Mouse (Mus musculus) midbrain, embryonic 14.5 days (tissue): Measurements from ENCODE around the gene Cacnb2. TPM values are rescaled to one million over a fixed set of nuclear protein-coding genes. Genes with fewer than 3 reads are reported as not detected.

Experiments
- ATAC-seq: fragments of 200-750 bp; cut with Nextera tagmentation; 2 replicates; pipeline ENCODE4 v1.8.0; 2017; ENCODE audit warnings: moderate number of reproducible peaks, moderate library complexity; ENCODE audit not compliant: low FRiP score, low TSS enrichment
- DNase-seq: peaks from one replicate; pipeline ENCODE4 v3.0.0-alpha.2; 2015
- H3K27ac ChIP-seq: fragments of 300-500 bp; sonication (generic); replicated peaks from 2 replicates; pipeline ENCODE4 v1.5.1; 2014; ENCODE audit warnings: mild to moderate bottlenecking, low read depth, low read length, moderate library complexity
- H3K27me3 ChIP-seq: fragments of 300-500 bp; sonication (generic); 2 replicates; pipeline ENCODE4 v1.6.1; 2014; ENCODE audit warnings: low read length, control low read depth, mixed read lengths; ENCODE audit not compliant: control insufficient read depth, insufficient read depth
- H3K36me3 ChIP-seq: fragments of 300-500 bp; sonication (generic); 2 replicates; pipeline ENCODE4 v1.6.1; 2014; ENCODE audit warnings: low read length, control low read depth; ENCODE audit not compliant: control insufficient read depth, insufficient read depth
- H3K4me1 ChIP-seq: fragments of 300-500 bp; sonication (generic); 2 replicates; pipeline ENCODE4 v1.6.1; 2014; ENCODE audit warnings: mild to moderate bottlenecking, antibody characterized with exemption, low read length, control low read depth; ENCODE audit not compliant: control insufficient read depth, insufficient read depth
- H3K4me2 ChIP-seq: fragments of 300-500 bp; sonication (generic); 2 replicates; pipeline ENCODE4 v1.6.1; 2014; ENCODE audit warnings: mild to moderate bottlenecking, low read length, moderate library complexity
- H3K4me3 ChIP-seq: fragments of 300-500 bp; sonication (generic); replicated peaks from 2 replicates; pipeline ENCODE4 v1.5.1; 2014; ENCODE audit warnings: low read depth, low read length
- H3K9ac ChIP-seq: fragments of 300-500 bp; sonication (generic); replicated peaks from 2 replicates; pipeline ENCODE4 v1.6.1; 2014; ENCODE audit warnings: mild to moderate bottlenecking, low read length, moderate library complexity
- H3K9me3 ChIP-seq: fragments of 300-500 bp; sonication (generic); 2 replicates; pipeline ENCODE4 v1.6.1; 2016; ENCODE audit warnings: low read length, control low read depth, mixed read lengths; ENCODE audit not compliant: control insufficient read depth
- WGBS: fragments of 180-500 bp; shearing (Covaris S2); extraction: QIAGEN DNeasy Blood & Tissue Kit; methylation state at CpG from one replicate; pipeline ENCODE4 v1.1.7; 2014; 5-methylcytosine and 5-hydroxymethylcytosine counted together
- polyA plus RNA-seq: library from polyadenylated mRNA; unstranded; fragments of >200 nt; fragmentation: Nextera tagmentation; extraction: Ambion mirVana; gene quantifications from 2 replicates; pipeline ENCODE4 v1.2.1, GENCODE M21; 2014

The Cacnb2 gene
- 5.9 and 9.3 TPM in 2 replicates for polyA plus RNA-seq

DNA sequence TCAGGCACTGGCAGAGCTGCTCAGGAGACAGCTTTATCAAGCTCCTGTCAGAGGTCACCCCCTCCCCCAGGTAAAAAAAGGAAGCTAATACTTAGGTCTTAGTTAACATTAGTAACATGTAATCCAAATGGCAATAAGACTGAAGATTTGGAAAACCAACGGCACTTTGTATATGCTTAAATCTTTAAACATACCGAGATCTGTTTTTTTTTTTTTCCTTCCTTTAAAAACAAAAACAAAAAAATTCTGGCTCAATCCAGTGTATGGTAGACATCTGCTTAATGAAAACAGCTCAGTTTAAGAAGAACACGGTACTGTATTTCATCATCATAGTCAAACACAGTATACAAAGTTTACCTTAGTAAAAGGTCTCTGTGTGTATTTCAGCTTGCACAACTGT, at the start of gene Cacnb2:
TSS of gene Cacnb2 (plus strand) at position 301 of the 400 bp plus-strand sequence.
- no peak for ATAC-seq
- H3K36me3 ChIP-seq: no peaks in the 10 kb centered on the region
- DNase-seq: no peak
- peak within 1 kb of the TSS; percentile 65; the same call in 1 of the 2 replicates for H3K9ac ChIP-seq
- H3K9me3 ChIP-seq: no peaks in the 10 kb centered on the region
- 65% methylated on average over 3 of the region's 3 CpGs for WGBS
- peaks cover 6% of the 10 kb centered on the region for H3K4me1 ChIP-seq
- 0 out of 2 replicates have a peak within 1 kb of the TSS, but pooled peaks have one; percentile 55 for H3K27ac ChIP-seq
- H3K27me3 ChIP-seq: peaks cover 4% of the 10 kb centered on the region; the same call in 1 of the 2 replicates
- peak within 1 kb of the TSS; percentile 98 for H3K4me2 ChIP-seq
- H3K4me3 ChIP-seq: peak within 1 kb of the TSS; percentile 64

DNA sequence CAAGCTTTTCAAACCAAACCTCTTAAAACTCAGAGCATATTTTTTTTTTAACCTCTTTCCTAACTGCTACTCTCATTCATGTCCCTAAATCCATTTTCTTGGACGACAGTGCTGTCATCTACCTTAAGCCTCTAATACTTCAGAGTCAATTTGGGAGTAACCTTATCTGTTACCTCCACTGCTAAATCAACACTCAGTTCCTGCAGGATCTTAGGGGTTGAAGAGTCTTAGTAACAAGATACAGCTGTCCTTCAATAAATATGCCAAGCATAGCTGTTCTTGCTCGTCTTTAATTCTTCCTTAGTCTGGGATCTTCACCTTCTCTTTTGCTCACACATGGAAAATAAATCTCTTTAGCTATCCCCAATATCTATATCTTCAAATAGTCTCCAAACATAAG, 34.9 kb upstream of the Cacnb2 start:
- no peak for DNase-seq
- ATAC-seq: no peak
- no peaks in the 10 kb centered on the region for H3K27me3 ChIP-seq
- no peaks in the 10 kb centered on the region for H3K4me1 ChIP-seq
- no peaks in the 10 kb centered on the region for H3K36me3 ChIP-seq
- H3K4me2 ChIP-seq: no peak overlapping the region
- H3K9ac ChIP-seq: no peak overlapping the region
- no peak overlapping the region for H3K27ac ChIP-seq
- H3K9me3 ChIP-seq: no peaks in the 10 kb centered on the region
- WGBS: 82% methylated on average over 2 of the region's 2 CpGs
- no peak overlapping the region for H3K4me3 ChIP-seq

DNA sequence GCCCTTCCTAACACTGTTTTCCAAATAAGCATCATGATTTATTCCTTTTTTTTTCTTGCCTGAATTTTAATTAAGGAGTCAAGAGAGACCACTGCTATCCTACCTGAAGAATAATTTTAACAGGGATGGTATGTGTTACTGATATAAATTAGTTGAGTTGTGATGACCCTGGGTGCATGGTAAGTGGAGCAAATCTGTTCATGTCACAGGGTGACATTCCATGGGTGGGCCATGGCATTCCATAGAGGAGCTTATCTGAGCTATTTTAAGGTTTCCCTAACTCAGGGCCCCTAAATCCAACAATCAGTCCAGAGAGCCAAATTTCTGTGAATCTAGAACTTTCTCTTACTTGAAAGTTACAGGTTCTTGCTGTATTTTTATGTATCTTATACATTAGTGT, 31.6 kb upstream of the Cacnb2 start:
- H3K9me3 ChIP-seq: no peaks in the 10 kb centered on the region
- no peaks in the 10 kb centered on the region for H3K4me1 ChIP-seq
- H3K36me3 ChIP-seq: no peaks in the 10 kb centered on the region
- no peak overlapping the region for H3K4me3 ChIP-seq
- no peak for ATAC-seq
- H3K4me2 ChIP-seq: no peak overlapping the region
- H3K27ac ChIP-seq: no peak overlapping the region
- H3K27me3 ChIP-seq: no peaks in the 10 kb centered on the region
- DNase-seq: no peak
- H3K9ac ChIP-seq: no peak overlapping the region

DNA sequence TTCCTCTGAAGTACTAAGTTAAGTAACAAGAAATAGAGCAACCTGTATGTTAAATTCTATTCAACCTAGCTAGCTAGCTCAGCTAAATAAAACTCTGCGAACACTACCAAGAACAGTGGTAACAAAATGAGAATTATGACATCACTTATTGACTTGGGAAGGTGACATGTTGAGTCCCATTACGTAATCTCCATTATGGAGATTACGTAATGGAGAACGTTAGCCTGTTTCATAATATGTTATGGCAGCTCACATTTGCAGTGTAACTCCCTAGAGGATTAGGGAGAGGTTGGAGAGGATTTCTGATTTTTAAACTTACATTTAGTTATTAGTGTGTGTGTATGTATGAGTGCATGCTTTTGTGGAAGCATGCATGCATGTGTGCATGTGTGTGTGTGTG, 13.3 kb upstream of the Cacnb2 start:
- Histone ChIP-seq H3K4me2 (no peak overlapping the region), H3K4me1 (no peaks in the 10 kb centered on the region), H3K27me3 (no peaks in the 10 kb centered on the region), H3K9ac (no peak overlapping the region), H3K36me3 (no peaks in the 10 kb centered on the region), H3K9me3 (no peaks in the 10 kb centered on the region), H3K27ac (no peak overlapping the region), H3K4me3 (no peak overlapping the region)
- DNase-seq (no peak), ATAC-seq (no peak)
- WGBS: 78% methylated on average over 4 of the region's 4 CpGs

DNA sequence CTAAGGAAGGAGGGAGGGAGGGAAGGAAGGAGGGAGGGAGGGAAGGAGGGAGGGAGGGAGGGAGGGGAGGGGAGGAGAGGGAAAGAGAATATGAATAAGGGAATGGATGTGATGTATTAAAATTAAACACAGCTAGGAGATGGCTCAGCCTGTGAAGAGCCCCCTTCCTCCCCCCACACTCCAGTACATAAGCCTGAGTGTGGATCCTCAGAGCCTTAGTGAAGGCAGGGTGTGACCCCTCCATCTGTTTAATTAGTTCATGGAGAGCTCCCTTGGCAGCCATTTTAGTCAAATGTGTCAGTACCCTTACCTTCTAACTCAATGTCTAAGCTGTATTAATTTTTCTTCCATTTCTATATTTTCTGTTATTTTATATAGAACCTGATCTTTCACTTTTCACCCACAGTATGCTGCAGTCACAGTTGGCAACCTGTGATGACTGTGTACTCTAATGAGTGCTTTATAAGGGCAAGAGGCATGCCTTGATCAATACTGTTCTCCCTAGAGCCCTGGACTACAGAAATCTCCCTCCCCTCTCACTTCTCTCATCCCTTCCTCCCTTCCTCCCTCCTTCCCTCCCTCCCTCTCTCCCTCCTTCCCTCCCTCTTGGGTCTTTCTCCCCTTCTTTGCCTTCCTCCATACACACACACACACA, 4.9 kb upstream of the Cacnb2 start:
- Histone ChIP-seq H3K27me3 (no peaks in the 10 kb centered on the region), H3K9ac (no peak overlapping the region), H3K36me3 (no peaks in the 10 kb centered on the region), H3K4me1 (no peaks in the 10 kb centered on the region), H3K4me2 (no peak overlapping the region), H3K27ac (no peak overlapping the region), H3K4me3 (no peak overlapping the region), H3K9me3 (no peaks in the 10 kb centered on the region)
- DNase-seq: no peak
- ATAC-seq: 0 out of 2 replicates have a peak, but pooled peaks have one; percentile 37

DNA sequence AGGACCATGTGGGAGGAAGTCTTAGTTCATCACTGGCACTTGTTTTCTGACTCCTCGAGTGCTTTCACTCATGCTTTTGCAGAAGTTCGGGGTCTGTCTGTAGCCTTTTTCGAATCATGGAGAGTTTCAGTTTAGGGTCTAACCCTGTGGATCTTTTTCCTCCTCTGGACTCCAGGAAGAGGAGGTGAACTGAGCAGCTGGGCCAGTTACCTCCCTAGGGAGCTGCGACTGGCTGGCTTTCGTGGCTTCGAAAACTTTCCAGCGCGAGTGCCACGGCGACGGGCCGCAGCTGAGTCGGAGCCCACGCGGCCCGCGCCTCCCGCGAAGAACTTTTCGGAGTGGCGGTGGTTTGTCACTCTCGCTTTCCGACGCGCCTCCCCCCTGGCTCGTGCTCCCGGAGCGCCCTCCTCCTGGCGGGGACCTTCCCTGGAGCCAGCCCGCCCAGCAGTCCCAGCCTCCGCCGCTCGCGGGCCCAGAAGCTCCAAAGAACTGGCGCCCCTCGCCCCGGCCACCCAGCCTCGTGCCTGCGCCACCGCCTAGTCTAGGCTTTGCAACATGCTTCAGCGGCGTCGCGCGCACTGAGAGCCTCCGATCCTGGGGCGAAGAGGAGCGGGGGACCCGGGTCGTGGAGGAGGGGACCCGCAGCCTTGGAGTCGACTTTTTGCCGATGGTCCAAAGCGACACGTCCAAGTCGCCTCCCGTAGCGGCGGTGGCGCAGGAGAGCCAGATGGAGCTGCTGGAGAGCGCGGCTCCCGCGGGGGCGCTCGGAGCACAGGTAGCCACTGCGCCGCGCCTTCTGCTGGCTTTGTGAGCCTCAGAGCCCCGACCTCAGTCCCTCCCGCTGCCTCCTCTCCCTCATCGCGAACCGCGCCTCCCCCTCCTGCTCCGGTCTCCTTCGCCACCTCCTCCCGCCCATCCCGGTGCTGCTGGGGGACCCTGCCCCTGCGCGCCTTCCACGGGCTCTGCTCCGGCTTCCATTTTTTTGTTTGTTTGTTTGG, 1.2 kb downstream of the Cacnb2 start:
- H3K4me3 ChIP-seq: peak overlapping the region; percentile 64
- H3K36me3 ChIP-seq: no peaks in the 10 kb centered on the region
- no peaks in the 10 kb centered on the region for H3K9me3 ChIP-seq
- peaks cover 4% of the 10 kb centered on the region; the same call in 1 of the 2 replicates for H3K27me3 ChIP-seq
- peak overlapping the region; percentile 65 for H3K9ac ChIP-seq
- peak; percentile 82 for DNase-seq
- peaks cover 6% of the 10 kb centered on the region for H3K4me1 ChIP-seq
- peak; percentile 85 for ATAC-seq
- WGBS: under 1% methylated on average over 82 of the region's 83 CpGs
- peak overlapping the region; percentile 98 for H3K4me2 ChIP-seq
- H3K27ac ChIP-seq: peak overlapping the region; percentile 55

DNA sequence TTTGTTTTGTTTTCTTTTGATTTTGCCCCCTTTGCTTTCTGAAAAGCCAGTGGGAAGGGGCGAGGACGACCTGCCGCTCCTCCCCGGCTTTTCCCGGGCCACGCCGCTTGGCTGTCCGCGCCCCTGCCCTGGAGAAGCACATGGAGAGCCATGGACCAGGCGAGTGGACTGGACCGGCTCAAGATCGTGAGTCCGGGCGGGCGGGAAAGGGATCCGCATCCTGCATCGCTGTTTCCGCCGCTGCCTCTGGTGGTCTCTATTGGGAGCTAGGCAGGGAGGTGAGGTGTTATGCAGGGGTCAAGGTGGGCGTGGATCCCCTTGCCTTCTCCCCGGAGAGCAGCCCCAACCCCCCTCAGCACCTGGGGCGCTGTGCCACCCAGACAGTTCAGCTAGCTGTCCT, 1.9 kb downstream of the Cacnb2 start:
- Histone ChIP-seq H3K36me3 (no peaks in the 10 kb centered on the region), H3K4me3 (peak overlapping the region; percentile 64), H3K27me3 (peaks cover 4% of the 10 kb centered on the region; the same call in 1 of the 2 replicates), H3K4me2 (peak overlapping the region; percentile 98), H3K27ac (peak overlapping the region; percentile 55), H3K9me3 (no peaks in the 10 kb centered on the region), H3K9ac (peak overlapping the region; percentile 65), H3K4me1 (peaks cover 6% of the 10 kb centered on the region)
- peak; percentile 67 for DNase-seq
- 1% methylated on average over 22 of the region's 22 CpGs for WGBS
- ATAC-seq: peak; percentile 47

DNA sequence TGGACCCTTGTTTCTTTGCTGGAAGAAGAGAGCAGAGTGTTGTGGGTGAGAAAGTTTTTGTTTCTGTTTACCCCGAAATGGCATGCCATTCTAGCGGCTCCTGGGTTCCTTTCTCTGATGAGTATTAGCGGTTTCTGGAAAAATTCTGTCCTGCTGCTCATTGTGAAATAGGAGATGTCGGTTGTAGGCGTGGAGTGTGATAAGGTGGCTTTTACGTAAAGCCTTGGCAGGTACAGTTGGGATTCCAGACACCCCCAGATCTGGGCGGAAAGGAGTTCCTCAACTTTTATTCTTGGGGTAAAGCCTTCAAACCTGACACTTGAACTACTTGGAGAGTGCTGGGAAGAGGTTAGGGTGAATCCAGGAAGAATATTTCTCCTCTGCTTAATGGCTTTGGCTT, 2.3 kb downstream of the Cacnb2 start:
- WGBS: 14% methylated on average over 7 of the region's 7 CpGs
- DNase-seq: no peak
- peak overlapping the region; percentile 64 for H3K4me3 ChIP-seq
- H3K27ac ChIP-seq: no peak overlapping the region
- H3K4me2 ChIP-seq: peak overlapping the region; percentile 98
- no peaks in the 10 kb centered on the region for H3K9me3 ChIP-seq
- H3K36me3 ChIP-seq: no peaks in the 10 kb centered on the region
- H3K4me1 ChIP-seq: peaks cover 6% of the 10 kb centered on the region
- H3K27me3 ChIP-seq: peaks cover 4% of the 10 kb centered on the region; the same call in 1 of the 2 replicates
- H3K9ac ChIP-seq: peak overlapping the region; percentile 65
- ATAC-seq: no peak
